Mouse (Mus musculus) gastrocnemius, postnatal 25 days (tissue): ENCODE measurements around the gene Neurod6. TPM values are rescaled to one million over a fixed set of nuclear protein-coding genes. Genes with fewer than 3 reads are reported as not detected.

Experiments used
- DNase-seq: peaks from one replicate; pipeline ENCODE4 v3.0.0; 2022
- total RNA-seq, 2 experiments: library from RNA; stranded (reverse); gene quantifications; 1 replicate in 1 of 2; 2 replicates in 1 of 2; pipeline ENCODE4 v1.2.3; 2021

Neurod6 gene
- total RNA-seq, 2 experiments from 2014 or later: not detected

GRCm38 (mm10) chr6:55646824-55647560, 34.1 kb downstream of the Neurod6 start:
- DNase-seq: no peak

- no peak for DNase-seq
Measured at GRCm38 (mm10) chr6:55646111-55646823, 34.8 kb downstream of the Neurod6 start.

DNA sequence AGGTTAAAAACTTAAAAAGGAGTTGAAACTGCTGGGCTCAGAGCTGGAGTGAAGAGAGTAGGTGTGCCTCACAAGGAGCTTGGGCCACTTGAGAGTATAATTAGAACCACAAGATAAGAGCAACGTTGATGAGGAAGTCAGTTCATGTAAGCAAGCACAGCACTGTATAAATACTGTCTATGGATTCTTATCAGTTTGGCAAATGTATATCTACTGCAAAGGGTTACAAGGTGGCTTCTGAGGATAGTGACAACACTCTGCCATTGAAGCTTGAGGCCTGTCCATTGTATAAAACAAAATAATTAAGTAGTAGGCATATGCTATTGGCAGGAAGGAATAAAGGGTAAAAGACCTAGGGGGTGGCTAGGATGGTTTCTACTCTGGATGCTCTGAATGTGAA, 46.4 kb downstream of the Neurod6 start:
- no peak for DNase-seq

Other genes with a start within 250 kb of the Neurod6 start
- 1 to 10 TPM; 1.2 to 2.8 TPM for gene Adcyap1r1, start 229.3 kb downstream of the Neurod6 start, total RNA-seq
- gene Itprid1, start 155.6 kb upstream of the Neurod6 start, total RNA-seq: not detected